Mouse (Mus musculus) mesoderm, embryonic 11.5 days (tissue): ENCODE data around the gene Abhd17c.
"Not testable (repeated sequence)": the region's sequence is repeated elsewhere in the genome, so short reads cannot be mapped to it uniquely, and the experiment has no call there.

Source experiments
- DNase-seq: peaks from one replicate; pipeline ENCODE4 v3.0.0-alpha.2; 2012; ENCODE audit warnings: low read depth, low spot score

Gene Abhd17c

DNA sequence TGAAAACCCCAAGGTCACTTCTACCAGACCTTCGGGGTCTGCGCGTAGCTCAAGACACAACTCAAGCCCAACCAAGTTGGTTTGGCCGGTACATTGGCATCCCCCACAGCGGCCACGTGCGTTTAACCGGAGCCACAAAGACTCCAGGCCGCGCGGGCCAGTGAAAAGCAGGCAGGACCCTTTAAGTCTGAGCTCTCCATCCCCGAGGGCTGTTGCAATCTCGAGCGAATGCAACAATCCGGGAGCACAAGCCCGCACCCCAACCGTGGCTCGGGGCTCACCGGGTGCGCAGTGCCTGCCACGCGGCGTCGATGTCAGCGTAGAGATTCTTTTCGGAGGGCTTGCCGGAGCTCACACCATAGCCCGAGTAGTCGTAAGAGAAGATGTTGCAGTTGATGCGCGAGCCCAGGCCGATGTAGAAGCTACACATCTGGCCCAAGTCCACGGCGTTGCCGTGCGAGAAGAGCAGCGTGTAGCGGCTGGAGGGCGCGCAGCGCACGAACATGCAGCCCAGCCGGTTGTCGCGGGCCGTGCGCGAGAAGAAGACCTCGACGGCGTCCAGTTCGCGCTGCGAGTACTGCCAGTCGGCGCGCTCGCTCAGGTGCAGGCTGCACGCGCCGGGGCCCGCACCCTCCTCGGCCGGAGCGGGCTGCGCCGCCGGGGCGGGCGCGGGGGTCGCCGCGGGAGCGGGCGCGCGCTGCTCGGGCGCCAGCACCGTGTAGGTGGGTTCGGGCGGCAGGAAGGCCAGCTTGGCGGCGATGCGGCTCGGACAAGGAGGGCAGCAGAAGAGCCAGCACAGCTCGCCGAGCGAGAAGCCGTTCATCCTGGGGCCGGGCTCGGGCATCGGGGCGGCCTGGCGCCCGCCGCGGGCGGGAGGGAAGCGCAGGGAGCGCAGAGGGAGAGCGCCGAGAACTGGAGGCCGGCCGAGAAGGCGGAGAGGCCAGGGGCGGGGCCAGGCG is at the start of gene Abhd17c:
TSS of gene Abhd17c (minus strand) at position 893 of the 959 bp plus-strand sequence.
- peak; percentile 54 for DNase-seq

DNA sequence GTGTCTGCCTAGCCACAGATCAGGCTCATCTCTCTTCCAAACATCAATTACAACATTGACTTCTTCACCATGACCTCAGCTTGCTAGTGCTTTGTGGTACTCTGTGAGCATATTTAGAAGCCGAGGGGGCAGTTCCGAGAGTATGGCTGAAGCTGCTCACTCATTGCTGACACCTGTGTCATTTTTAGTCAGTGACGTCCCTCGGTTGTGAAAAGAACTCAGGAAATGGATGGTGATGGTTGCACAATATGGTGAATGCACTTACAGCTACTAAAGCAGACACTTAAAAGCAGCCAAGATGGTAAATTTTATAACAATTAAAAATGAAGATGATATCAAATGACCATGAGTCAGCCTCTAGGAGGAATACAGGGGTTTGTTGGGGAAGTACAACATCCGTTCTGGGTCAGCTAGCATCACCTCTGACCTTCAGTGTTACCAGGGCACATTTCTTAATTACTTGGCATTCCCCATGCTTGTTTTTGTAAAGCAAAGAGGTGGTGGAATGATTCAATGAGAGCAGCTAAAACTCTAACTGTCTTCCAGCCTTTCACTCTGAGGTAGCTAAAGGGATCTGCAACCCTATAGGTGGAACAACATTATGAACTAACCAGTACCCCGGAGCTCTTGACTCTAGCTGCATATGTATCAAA is 45.6 kb upstream of the Abhd17c start:
- no peak for DNase-seq

DNA sequence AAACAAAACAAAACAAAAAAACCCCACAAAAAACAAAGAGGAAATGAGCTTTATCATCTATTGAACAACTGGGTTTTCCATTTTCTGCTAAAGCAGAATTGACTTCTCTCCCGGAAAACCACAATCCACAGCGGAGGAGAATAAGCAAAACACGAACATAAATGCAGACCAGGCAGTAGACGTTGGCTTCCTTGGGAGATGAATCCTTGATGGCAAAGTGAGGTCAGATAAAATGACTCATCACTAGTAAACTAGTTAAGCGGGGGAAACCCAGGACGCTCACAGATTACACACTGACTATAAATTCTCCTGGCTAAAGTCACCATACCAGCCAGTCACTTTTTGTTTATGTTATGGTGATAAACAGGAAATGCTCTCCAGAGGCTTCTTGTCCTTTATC is 44.5 kb upstream of the Abhd17c start:
- DNase-seq, result no peak

DNA sequence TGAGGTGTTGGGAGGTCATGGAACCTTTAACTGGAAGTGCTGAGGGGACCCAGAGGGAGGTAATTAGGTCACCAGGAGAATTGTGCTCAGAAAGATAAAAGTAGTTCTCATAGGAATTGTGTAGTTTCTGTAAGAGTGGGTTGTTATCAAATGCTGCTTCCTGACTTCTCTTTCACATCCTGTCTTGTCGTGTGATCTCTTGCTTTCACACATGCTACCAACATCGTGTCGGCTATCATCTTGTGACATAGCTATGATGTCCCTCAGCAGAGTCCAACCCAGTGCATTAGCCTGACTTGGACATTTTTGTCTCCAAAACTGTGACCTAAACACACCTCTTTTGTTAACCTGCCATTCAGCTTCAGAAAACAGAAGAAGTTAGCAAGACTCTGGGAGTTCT is 40.6 kb upstream of the Abhd17c start:
- no peak for DNase-seq

DNA sequence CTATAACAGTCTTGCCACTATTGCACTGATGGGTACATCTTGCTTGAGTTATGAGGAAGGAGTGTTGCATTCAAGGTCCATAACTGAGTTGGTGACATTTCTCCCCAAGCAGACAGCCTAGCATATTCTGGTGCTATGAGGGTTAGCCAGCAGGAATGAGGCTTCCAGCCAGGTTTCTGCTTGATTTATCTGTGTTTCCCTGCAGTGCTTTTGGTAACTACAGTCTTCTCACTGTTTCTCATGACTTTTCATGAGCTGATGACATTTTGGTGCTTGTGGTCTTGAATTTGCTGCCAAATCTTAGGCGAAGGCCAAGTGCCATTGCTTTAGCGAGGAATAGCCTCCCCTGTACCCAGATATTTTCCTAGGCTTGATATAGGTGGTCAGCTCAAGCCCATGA is 39.8 kb upstream of the Abhd17c start:
- no peak for DNase-seq

DNA sequence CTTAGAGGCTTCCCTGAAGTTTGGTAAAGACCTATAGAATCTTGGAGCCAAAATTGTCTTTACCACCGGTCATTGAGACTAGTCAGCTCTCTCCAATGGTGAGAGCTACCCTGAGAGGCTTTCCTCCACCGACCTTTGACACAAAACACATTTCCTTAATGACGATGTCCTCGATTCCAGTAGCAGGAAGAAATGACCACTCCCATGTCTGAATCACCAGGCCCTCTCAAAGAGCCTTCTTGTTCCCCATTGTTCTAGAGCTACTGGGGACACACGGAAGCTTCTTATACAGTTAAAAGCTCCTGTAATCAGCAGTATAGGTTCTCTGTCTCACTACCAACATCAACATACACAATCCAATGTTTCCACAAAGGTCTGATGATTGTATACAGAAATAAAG is 36.5 kb upstream of the Abhd17c start:
- DNase-seq, result no peak

DNA sequence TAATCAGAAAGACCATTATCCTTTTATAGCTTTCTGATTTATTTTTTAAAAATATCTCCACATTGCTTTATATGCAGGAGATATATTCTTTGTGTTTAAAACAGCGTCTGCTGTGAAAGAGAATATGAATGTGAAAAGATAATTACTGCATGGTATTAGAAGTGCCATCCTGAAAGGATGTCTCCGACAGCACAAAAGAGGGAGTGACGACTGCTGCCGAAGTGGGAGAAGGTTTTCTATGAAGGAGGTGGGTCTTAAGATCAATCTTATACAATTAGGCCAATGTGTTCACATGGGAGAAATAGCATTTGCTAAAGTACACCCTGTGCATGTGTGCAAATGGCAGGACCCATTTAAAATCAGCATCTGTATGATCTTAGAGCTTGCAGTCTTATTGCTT is 33.5 kb upstream of the Abhd17c start:
- DNase-seq, result no peak

DNA sequence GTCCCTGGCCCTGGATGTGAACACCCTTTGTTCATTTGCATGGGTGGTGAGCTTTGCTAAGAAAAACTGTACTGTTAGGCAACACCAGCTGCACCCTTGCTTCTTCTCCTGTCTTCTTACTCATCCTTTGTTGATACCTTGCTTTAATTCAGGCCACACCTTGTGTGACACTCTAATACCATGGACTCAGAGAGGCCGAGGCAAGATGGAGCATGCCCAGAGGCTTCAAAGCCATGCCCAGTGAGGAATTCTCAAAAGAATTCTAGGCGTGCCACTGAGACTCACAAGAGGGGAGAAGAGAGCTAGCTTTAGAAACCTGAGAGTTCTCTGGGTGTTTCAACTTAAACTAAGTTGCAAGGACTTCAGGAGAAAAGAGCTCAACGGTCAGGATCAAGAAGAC is 33.0 kb upstream of the Abhd17c start:
- no peak for DNase-seq

DNA sequence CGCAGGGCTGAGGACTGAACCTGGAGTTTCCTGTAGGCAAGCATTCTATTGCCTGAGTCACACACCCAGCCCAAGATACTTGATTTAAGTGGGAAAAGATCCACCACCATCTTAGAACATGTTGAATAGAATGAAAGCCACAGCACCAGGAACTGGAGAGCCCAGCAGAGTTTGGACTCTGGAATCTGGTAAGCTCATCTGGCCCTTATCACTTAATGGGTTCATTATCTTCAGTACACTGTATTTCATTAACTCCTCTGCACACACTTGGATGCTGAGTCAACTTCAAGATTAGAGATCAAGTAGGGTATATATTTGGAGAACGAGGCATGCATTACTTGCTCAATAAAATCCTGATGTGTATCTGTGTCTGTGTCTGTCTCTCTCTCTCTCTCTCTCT is 27.1 kb upstream of the Abhd17c start:
- DNase-seq, result not testable (repeated sequence)

DNA sequence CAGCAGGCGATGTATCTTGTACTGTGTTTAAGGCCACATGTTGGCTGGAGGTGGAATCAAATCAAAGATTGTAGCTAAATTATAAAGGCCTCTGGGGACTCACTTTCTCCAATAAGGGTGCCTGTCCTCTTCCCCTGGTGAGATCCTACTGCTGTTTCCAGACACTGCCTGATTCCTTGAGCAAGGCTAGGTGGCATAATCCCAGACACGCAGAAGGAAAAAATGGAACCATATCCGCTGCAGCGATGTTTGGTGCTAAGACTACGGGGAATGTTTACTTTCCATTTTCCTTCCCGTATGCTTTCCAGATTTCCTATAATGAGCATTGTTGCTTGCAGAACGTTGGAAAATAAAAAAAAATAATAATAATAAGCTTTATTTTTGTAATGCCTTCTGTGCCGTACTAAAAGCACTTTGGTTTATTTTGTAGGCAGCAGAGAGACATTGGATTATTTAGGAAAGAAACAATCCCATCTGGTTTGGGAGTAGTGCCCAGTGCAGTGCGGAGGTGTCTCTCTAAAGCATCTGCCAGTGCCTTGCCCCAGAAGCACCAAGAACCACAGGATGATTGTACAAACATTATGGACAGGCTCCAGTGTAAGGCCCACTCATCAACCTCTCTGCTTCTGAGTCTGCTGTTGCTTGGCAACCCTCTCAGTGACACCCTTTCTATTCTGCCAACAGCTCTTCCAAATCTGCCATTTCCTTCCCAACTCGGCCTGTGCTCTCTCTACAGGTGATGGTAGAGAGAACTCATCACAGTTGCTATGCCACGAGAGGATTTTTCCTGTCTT is 23.2 kb upstream of the Abhd17c start:
- no peak for DNase-seq

DNA sequence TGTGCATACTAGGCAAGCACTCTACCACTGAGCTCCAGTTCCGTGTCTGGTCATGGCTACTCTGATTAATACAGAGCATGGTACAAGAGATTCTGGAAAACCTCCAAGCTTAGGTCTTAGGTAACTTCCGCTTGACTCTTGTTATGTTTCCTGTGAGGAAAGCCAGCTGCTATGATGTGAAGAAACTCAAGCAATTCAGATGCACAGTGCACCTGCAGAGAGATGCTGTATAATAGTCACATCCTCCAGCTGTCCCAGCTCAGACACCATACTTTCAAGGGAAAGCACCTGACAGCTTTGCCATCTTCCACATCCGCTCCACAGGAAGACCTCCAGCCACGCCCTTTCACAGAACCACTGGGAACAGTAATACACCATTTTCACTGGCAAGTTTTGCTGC is 21.7 kb upstream of the Abhd17c start:
- DNase-seq, result no peak

DNA sequence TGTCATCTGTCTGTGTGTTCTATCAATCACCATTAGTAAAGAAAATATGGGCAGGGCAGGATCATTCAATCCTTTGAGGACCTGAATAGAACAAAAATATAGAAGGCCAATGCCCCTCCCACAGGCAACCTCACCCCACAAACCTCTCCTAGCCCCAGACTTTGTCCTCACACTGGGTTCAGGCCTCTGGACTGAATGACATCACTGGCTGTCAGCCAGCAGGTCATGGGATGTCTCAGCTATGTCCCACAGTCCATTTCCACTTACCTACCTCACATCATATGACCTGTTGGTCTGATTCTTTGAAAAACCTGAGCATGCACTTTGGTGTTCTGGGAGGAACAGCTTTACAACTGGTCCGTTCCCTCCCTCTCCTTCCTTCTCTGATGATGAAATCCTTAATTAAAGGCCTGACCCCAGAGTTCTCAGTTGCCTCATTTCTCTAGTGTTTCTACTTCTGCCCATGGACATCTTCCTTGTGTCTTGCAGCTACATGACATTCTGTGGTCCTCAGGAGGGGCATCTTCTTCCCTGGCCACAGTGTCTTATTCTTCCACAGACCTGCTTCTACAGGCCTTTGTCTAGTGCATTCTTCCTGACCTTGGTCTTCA is 19.6 kb upstream of the Abhd17c start:
- no peak for DNase-seq

DNA sequence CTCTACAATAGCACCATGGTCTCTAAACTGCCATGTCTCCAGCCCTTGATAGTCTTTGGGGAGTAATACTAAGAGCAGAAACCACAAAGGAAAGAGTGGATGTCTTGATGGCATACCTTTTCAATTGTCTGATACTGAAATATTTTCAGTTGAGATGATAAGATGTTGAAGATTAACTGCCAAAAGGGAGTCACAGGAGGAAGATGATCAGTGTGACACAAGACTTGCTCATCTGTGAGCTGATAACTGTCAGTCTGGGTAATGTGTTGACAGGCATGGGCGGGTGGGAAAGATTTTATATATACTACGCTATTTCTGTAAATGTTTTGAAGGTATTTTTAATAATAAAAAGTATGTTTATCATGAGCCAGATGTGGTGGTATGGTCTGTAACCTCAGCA is 16.7 kb upstream of the Abhd17c start:
- DNase-seq, result no peak

DNA sequence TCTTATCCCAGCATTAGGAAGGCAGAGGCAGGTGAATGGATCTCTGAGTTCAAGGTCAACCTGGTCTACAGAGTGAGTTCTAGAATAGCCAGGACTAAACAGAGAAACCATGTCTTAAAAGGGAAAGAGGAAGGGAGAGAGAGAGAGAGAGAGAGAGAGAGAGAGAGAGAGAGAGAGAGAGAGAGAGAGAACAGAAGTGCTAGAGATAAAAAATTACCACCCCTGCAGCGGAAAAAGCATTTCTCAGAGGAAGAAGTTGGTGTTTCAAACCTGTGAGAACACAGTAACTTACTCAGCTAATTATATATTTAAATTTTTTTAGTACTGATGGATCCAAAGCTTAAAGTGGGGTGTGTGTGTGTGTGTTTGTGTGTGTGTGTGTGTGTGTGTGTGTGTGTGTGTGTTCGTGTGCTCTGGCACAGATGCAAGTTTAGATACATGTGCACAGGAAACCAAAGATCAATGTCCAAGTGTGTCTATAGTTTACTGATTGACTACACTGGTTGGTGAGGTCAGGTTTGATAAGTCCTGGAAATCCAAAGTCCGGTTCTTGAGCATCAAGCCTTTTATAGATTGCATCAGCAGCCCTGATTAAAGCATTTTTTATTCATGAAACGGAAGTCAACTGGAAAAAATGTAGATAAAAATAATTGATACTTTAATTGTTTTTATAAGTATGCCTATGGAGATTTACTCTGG is 15.2 kb upstream of the Abhd17c start:
- no peak for DNase-seq

DNA sequence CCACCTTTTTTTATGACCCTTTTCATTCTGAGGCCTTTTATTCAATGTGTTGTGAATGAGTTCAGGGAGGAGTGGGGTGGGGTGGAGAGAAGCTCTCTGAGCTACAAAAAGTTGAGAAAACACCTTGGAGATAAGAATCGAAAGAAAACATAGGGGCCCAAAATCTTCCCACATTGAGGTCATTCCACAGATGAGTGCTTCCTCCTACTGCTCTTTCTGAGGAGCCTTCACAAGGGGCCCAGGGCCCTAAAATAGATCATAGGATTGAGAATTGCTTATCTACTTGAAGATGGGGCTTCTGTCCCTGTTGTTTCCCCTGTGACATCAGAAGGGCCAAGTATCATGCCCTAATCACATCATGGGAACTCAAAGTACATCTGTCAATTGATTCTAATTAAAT is 14.3 kb upstream of the Abhd17c start:
- DNase-seq, result no peak

DNA sequence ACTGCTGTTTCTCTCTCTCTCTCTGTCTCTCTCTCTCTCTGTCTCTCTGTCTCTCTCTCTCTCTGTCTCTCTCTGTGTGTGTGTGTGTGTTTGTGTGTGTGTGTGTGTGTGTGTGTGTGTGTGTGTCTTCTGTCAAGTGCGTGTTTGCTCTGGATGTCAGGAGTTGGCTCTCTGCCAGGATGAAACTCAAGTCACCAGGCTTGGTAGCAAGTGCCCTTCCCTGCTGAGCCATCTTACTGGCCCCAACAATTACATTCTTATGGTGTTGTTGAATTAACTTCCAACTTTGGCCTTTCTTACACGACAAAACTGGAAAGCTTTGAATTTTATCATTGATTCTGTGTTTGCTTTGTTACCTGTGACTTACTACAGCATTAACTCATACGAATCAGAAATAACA is 13.6 kb upstream of the Abhd17c start:
- no peak for DNase-seq

DNA sequence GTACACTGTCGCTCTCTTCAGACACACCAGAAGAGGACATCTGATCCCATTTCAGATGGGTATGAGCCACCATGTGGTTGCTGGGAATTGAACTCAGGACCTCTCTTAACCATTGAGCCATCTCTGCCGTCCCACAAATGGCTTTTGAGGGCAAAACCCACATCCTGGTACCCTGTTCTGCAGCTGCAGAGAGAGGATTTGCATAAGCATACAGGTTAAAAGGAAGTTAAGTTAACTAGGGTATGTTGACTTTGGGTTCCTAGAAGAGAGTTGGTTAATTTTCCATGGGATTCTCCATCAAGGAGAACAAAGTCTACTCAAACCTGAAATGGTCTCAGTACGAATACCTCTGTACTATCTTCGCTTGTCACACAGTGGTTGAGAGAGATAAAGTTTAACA is 13.2 kb upstream of the Abhd17c start:
- no peak for DNase-seq

DNA sequence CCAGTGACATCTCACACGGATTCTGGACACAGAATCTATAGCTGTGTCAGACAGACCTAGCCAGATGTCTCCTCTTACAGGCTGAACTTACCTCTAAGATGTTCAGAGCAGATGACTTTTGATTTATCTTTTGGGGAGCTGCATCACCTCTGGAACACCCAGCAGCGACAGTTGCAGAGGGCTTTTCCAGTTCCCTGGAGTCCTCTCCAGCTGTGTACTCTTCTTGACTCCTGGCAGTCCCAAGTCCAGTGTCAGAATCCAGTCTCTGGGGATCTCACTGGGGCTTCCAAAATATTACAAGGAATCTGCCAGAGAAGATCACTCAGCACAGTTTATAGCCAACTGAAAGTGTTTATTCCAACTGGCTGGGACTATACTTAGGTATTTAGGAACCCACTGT is 12.7 kb upstream of the Abhd17c start:
- no peak for DNase-seq

DNA sequence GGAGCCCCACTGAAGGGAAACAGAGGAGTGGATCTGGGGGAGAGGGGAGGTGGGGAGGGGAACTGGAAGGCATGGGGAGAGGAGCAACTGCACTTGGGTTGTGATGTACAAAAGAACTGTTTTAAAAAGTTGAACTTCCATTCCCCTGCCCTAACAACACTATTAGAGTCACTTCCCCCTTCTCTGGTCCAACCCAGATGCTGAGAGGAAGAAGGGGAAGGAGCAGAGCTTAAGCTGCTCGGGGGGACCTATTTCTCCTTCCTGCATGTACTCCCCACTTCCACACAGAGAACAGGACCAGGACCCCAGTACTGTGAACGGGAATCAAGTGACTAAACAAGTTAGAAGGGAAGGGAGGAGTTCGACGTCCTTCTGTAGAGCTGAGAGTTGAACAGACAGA is 11.9 kb upstream of the Abhd17c start:
- DNase-seq, result no peak

DNA sequence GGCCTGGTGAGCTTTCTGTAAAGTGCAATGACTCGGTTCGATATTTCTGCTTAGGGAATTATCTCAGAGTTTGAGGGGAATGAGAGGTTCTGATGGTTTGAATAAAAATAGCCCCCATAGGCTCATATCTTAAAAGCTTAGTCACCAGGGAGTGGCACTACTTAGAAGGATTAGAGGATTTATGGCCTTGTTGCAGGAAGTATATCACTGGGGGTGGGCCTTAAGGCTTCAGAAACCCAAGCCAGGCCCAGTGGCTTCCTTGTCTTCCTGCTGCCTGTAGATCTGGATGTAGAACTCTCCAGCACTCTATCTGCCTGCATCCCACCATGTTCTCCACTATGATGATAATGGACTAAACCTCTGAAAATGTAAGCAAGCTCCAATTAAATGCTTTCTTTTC is 7.7 kb upstream of the Abhd17c start:
- DNase-seq, result no peak

DNA sequence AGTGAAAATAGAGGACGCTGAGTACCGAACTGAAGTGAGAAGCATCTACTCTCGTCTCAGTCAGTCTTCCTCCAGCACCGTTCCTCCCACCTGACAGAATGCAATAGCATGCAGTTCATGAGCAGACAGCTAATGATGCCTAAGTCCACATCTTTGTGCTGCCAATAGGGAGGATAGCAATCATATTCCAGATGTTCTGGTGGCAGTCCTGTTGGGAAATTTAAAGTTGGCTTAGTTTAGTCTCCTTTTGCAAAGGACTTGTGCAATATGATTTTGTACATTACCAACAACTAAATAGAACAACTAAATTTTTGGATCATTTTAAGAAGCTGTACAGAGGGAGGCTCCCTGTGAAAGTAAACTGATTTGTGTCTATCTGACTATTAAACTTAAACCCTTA is 2.1 kb upstream of the Abhd17c start:
- DNase-seq, result no peak
